In the genomic region with DNA sequence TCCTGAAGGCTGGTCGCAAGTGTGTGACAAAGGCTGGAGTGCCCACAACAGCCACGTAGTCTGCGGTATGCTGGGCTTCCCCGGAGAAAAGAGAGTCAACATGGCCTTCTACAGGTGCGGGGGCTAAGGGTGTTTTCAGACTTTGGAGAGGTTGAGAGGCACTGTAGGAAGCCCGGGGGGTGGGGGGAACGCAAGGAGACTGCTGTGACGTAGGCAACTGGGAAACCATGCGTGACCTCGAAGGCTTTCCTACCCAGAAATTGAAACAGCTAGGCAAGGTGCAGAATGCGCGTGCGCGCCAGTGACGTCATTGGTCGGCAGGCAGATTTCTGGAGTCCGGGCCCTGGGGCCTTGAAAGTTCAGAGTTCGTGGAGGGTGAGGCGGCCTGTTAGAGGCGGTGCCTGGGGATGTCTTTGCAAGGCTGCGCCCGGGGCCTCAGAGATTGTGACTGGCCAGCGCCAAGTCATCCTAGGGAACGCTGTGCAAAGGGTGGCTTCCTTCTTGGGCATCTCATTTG, we compare ENCODE assay signal across 7 mouse cellular contexts. TPM values are rescaled to one million over a fixed set of nuclear protein-coding genes. Genes with fewer than 3 reads are reported as not detected.
DNase-seq lines count a peak whose midpoint lies in the region; ATAC-seq and TF ChIP-seq lines count a peak whose summit lies in the region.

No protein-coding gene starts in this region.

- 0 out of 2 replicates have a peak, but pooled peaks have one; percentile 22 for ATAC-seq in heart, embryonic 14.5 days (ENCODE audit: insufficient number of reproducible peaks, insufficient read depth, low FRiP score, low read depth)
- ATAC-seq in kidney, postnatal 0 days (replicated peaks; ENCODE audit: low FRiP score, low read depth), result peak; percentile 74
- ATAC-seq in midbrain, postnatal 0 days (ENCODE audit: low FRiP score), result peak; percentile 60

- WGBS in forebrain, embryonic 10.5 days, result 9% methylated on average over 24 of the region's 24 CpGs
- WGBS in heart, embryonic 14.5 days, result 14% methylated on average over 24 of the region's 24 CpGs
- WGBS in kidney, postnatal 0 days, result 14% methylated on average over 24 of the region's 24 CpGs
- whole genome bisulfite sequencing in midbrain, postnatal 0 days, result 9% methylated on average over 24 of the region's 24 CpGs

- peak overlapping the region; percentile 40 for H3K4me3 ChIP-seq in forebrain, embryonic 10.5 days
- H3K4me3 ChIP-seq in heart, embryonic 14.5 days (ENCODE audit: control insufficient read depth in 1 of 2, insufficient read depth in 1 of 2, low read depth in 1 of 2, low read length in 2 of 2), result peak overlapping the region; percentile 13 to 22; a peak in 2 of 4 replicates
- no peak overlapping the region for H3K4me3 ChIP-seq in kidney, postnatal 0 days (replicated peaks; ENCODE audit: low read depth, low read length)
- H3K4me3 ChIP-seq in midbrain, postnatal 0 days (ENCODE audit: low read depth, low read length), result peak overlapping the region; percentile 23; the same call in 1 of the 2 replicates

- H3K36me3 ChIP-seq in forebrain, embryonic 10.5 days (replicated peaks), result no peaks in the 10 kb centered on the region
- no peaks in the 10 kb centered on the region for H3K36me3 ChIP-seq in heart, embryonic 14.5 days (ENCODE audit: control insufficient read depth, insufficient read depth, low read length)
- H3K36me3 ChIP-seq in kidney, postnatal 0 days (ENCODE audit: insufficient read depth, low read length), result no peaks in the 10 kb centered on the region
- H3K36me3 ChIP-seq in midbrain, postnatal 0 days (ENCODE audit: insufficient read depth, low read length), result no peaks in the 10 kb centered on the region

- DNase-seq in c-Kit-negative CD71-positive TER-119-positive erythroid progenitor cells, embryonic 14.5 days (ENCODE audit: low read depth, low spot score), result peak; percentile 88
- peak; percentile 92 for DNase-seq in forebrain, embryonic 10.5 days (ENCODE audit: extremely low spot score, low spot score)
- peak; percentile 83 for DNase-seq in kidney, postnatal 0 days (ENCODE audit: low spot score)
- DNase-seq in liver, result peak; percentile 95
- peak; percentile 77 for DNase-seq in midbrain, postnatal 0 days (ENCODE audit: low spot score)
- DNase-seq in spleen, postnatal 10 days (ENCODE audit: low spot score in 2 of 2), result peak; percentile 97

- H3K4me1 ChIP-seq in forebrain, embryonic 10.5 days, result peaks cover 37% of the 10 kb centered on the region
- peaks cover 5 to 11% of the 10 kb centered on the region in 2 experiments; a peak in 2 of 4 replicates for H3K4me1 ChIP-seq in heart, embryonic 14.5 days (ENCODE audit: control insufficient read depth in 2 of 2, insufficient read depth in 2 of 2, low read length in 2 of 2)
- H3K4me1 ChIP-seq in kidney, postnatal 0 days (replicated peaks; ENCODE audit: insufficient read depth, low read length), result no peaks in the 10 kb centered on the region; the same call in none of the 2 replicates
- peaks cover 5% of the 10 kb centered on the region; the same call in 1 of the 2 replicates for H3K4me1 ChIP-seq in midbrain, postnatal 0 days (ENCODE audit: insufficient read depth, low read length)

- H3K27me3 ChIP-seq in forebrain, embryonic 10.5 days (ENCODE audit: poor library complexity, severe bottlenecking), result peaks cover 53% of the 10 kb centered on the region
- H3K27me3 ChIP-seq in heart, embryonic 14.5 days (ENCODE audit: control insufficient read depth, insufficient read depth, low read length), result no peaks in the 10 kb centered on the region; the same call in 1 of the 2 replicates
- H3K27me3 ChIP-seq in kidney, postnatal 0 days (ENCODE audit: insufficient read depth, low read length), result no peaks in the 10 kb centered on the region
- peaks cover 11% of the 10 kb centered on the region for H3K27me3 ChIP-seq in midbrain, postnatal 0 days (ENCODE audit: insufficient read depth, low read length)

- no peaks in the 10 kb centered on the region for H3K9me3 ChIP-seq in forebrain, embryonic 10.5 days
- no peaks in the 10 kb centered on the region for H3K9me3 ChIP-seq in heart, embryonic 14.5 days (ENCODE audit: control insufficient read depth, low read length)
- H3K9me3 ChIP-seq in kidney, postnatal 0 days (replicated peaks; ENCODE audit: low read length), result no peaks in the 10 kb centered on the region
- H3K9me3 ChIP-seq in midbrain, postnatal 0 days (ENCODE audit: low read length), result no peaks in the 10 kb centered on the region

- peak overlapping the region; percentile 52 for H3K4me2 ChIP-seq in heart, embryonic 14.5 days (ENCODE audit: low read length)
- H3K4me2 ChIP-seq in kidney, postnatal 0 days (ENCODE audit: low read length), result peak overlapping the region; percentile 41
- H3K4me2 ChIP-seq in midbrain, postnatal 0 days (ENCODE audit: low read depth, low read length, poor library complexity, severe bottlenecking), result peak overlapping the region; percentile 54

- TF ChIP-seq CTCF in kidney, postnatal 0 days (IDR thresholded peaks at IDR 0.05; ENCODE audit: low read depth), result no peak
- TF ChIP-seq CTCF in midbrain, postnatal 0 days (IDR thresholded peaks at IDR 0.05), result no peak

- no peak overlapping the region; the same call in 1 of the 2 replicates for H3K9ac ChIP-seq in heart, embryonic 14.5 days (ENCODE audit: low read length)
- 0 out of 2 replicates have a peak overlapping the region, but pooled peaks have one; percentile 32 for H3K9ac ChIP-seq in kidney, postnatal 0 days (ENCODE audit: low read depth, low read length)
- H3K9ac ChIP-seq in midbrain, postnatal 0 days (replicated peaks; ENCODE audit: low read length, poor library complexity, severe bottlenecking), result no peak overlapping the region

- H3K27ac ChIP-seq in forebrain, embryonic 10.5 days, result peak overlapping the region; percentile 67
- no peak overlapping the region for H3K27ac ChIP-seq in heart, embryonic 14.5 days (replicated peaks in 1 of 2; ENCODE audit: control insufficient read depth in 1 of 2, insufficient read depth in 1 of 2, low read depth in 2 of 2, low read length in 2 of 2)
- no peak overlapping the region for H3K27ac ChIP-seq in kidney, postnatal 0 days
- no peak overlapping the region for H3K27ac ChIP-seq in midbrain, postnatal 0 days (ENCODE audit: low read depth, low read length)

RNA-seq across cellular contexts. Expression of gene Loxl3, which starts 4.6 kb away (rescaled TPM):
- 7.2 and 9.4 TPM in 2 replicates for polyA plus RNA-seq in forebrain, embryonic 10.5 days (2016; fragmentation: Nextera tagmentation; extraction: Ambion mirVana)
- polyA plus RNA-seq in heart, embryonic 14.5 days (2014; fragmentation: Nextera tagmentation; extraction: Ambion mirVana), result 3.8 and 6.2 TPM in 2 replicates
- 13.4 and 16.1 TPM in 2 replicates for polyA plus RNA-seq in kidney, postnatal 0 days (2015; fragmentation: Nextera tagmentation; extraction: Ambion mirVana)
- total RNA-seq in midbrain, postnatal 0 days (2014; rRNA removed), result 6.9 and 7.3 TPM in 2 replicates
- polyA plus RNA-seq in midbrain, postnatal 0 days (2015; fragmentation: Nextera tagmentation; extraction: Ambion mirVana), result 4.7 and 5.6 TPM in 2 replicates

RNA-seq across cellular contexts. Expression of gene Dok1, which starts 5.3 kb away (rescaled TPM):
- polyA plus RNA-seq in forebrain, embryonic 10.5 days (2016; fragmentation: Nextera tagmentation; extraction: Ambion mirVana), result 10.4 and 10.9 TPM in 2 replicates
- 4.3 and 6.4 TPM in 2 replicates for polyA plus RNA-seq in heart, embryonic 14.5 days (2014; fragmentation: Nextera tagmentation; extraction: Ambion mirVana)
- polyA plus RNA-seq in kidney, postnatal 0 days (2015; fragmentation: Nextera tagmentation; extraction: Ambion mirVana), result 13.7 and 15.2 TPM in 2 replicates
- total RNA-seq in midbrain, postnatal 0 days (2014; rRNA removed), result 3.9 and 5.0 TPM in 2 replicates
- 1.1 and 2.3 TPM in 2 replicates for polyA plus RNA-seq in midbrain, postnatal 0 days (2015; fragmentation: Nextera tagmentation; extraction: Ambion mirVana)

RNA-seq across cellular contexts. Expression of gene Aup1, which starts 15.8 kb away (rescaled TPM):
- 164 and 169 TPM in 2 replicates for polyA plus RNA-seq in forebrain, embryonic 10.5 days (2016; fragmentation: Nextera tagmentation; extraction: Ambion mirVana)
- 87.8 and 95.5 TPM in 2 replicates for polyA plus RNA-seq in heart, embryonic 14.5 days (2014; fragmentation: Nextera tagmentation; extraction: Ambion mirVana)
- polyA plus RNA-seq in kidney, postnatal 0 days (2015; fragmentation: Nextera tagmentation; extraction: Ambion mirVana), result 194 and 210 TPM in 2 replicates
- total RNA-seq in midbrain, postnatal 0 days (2014; rRNA removed), result 180 and 190 TPM in 2 replicates
- polyA plus RNA-seq in midbrain, postnatal 0 days (2015; fragmentation: Nextera tagmentation; extraction: Ambion mirVana), result 130 and 155 TPM in 2 replicates

RNA-seq across cellular contexts. Expression of gene Htra2, which starts 16.5 kb away (rescaled TPM):
- 78.1 and 92.0 TPM in 2 replicates for polyA plus RNA-seq in forebrain, embryonic 10.5 days (2016; fragmentation: Nextera tagmentation; extraction: Ambion mirVana)
- polyA plus RNA-seq in heart, embryonic 14.5 days (2014; fragmentation: Nextera tagmentation; extraction: Ambion mirVana), result 42.8 and 47.6 TPM in 2 replicates
- 68.5 and 70.4 TPM in 2 replicates for polyA plus RNA-seq in kidney, postnatal 0 days (2015; fragmentation: Nextera tagmentation; extraction: Ambion mirVana)
- 45.4 and 56.5 TPM in 2 replicates for total RNA-seq in midbrain, postnatal 0 days (2014; rRNA removed)
- 87.8 and 93.4 TPM in 2 replicates for polyA plus RNA-seq in midbrain, postnatal 0 days (2015; fragmentation: Nextera tagmentation; extraction: Ambion mirVana)

RNA-seq across cellular contexts. Expression of gene Dqx1, which starts 19.1 kb away (rescaled TPM):
- 1.7 TPM in 2 replicates for polyA plus RNA-seq in forebrain, embryonic 10.5 days (2016; fragmentation: Nextera tagmentation; extraction: Ambion mirVana)
- 0.38 and 0.46 TPM in 2 replicates for polyA plus RNA-seq in heart, embryonic 14.5 days (2014; fragmentation: Nextera tagmentation; extraction: Ambion mirVana)
- polyA plus RNA-seq in kidney, postnatal 0 days (2015; fragmentation: Nextera tagmentation; extraction: Ambion mirVana), result 5.8 and 7.0 TPM in 2 replicates
- total RNA-seq in midbrain, postnatal 0 days (2014; rRNA removed), result 0.09 and 0.11 TPM in 2 replicates
- polyA plus RNA-seq in midbrain, postnatal 0 days (2015; fragmentation: Nextera tagmentation; extraction: Ambion mirVana), result 0.30 and 0.32 TPM in 2 replicates

Comparison
In these comparisons a context has a peak if more than half of its experiments do, and no peak if none do; other contexts are left out.
1. ATAC-seq: peak in every context shown above with its lines; median percentile 74 in kidney, postnatal 0 days; 60 in midbrain, postnatal 0 days; 22 in heart, embryonic 14.5 days.